ENCODE assay signal across 9 mouse cellular contexts in the genomic region with DNA sequence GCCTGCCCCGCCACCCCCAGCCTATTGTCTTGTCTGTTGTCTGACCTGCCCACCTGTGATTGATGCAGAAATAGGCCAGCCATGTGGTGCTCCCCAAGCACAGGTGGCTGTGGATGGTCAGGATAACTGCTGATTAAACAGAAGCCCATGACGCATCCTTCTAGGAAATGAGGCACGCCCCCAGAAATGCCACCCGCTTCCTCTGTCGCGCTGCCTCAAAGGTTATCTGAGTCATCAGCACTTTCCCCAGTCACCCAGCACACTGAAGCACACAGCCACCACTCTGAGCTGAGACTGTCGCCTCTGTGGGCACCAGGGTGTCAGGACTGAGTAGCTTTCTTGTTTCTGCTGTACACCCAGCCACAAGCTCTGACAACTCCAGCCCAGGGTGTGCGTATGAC. TPM values are rescaled to one million over a fixed set of nuclear protein-coding genes. Genes with fewer than 3 reads are reported as not detected.
DNase-seq lines count a peak whose midpoint lies in the region; ATAC-seq and TF ChIP-seq lines count a peak whose summit lies in the region.
"Had no signal": no experiment of that assay in that cellular context is flagged by ENCODE, and none has a peak within 500 bp of the region (broad histone marks: within the 10 kb centered on the region; RNA-seq: fewer than 3 reads in every experiment).

No protein-coding gene starts in this region.

- no peaks in the 10 kb centered on the region for H3K9me3 ChIP-seq in heart, embryonic 10.5 days
- H3K9me3 ChIP-seq in E14TG2a.4 (ENCODE audit: low read length), result no peaks in the 10 kb centered on the region
- H3K9me3 ChIP-seq in kidney, embryonic 14.5 days (ENCODE audit: control insufficient read depth, low read length), result no peaks in the 10 kb centered on the region
- no peaks in the 10 kb centered on the region for H3K9me3 ChIP-seq in lung, embryonic 14.5 days (ENCODE audit: low read depth, low read length)
- H3K9me3 ChIP-seq: limb, embryonic 13.5 days had no signal

- no peak overlapping the region for H3K9ac ChIP-seq in kidney, embryonic 14.5 days (ENCODE audit: low read depth, low read length)
- no peak overlapping the region for H3K9ac ChIP-seq in lung, embryonic 14.5 days
- H3K9ac ChIP-seq: limb, embryonic 13.5 days had no signal

- DNase-seq in heart, embryonic 10.5 days (ENCODE audit: low spot score), result peak; percentile 93
- DNase-seq in heart, postnatal 36 days, result no peak
- peak; percentile 71 for DNase-seq in cerebellum, adult 8-10 months
- DNase-seq in lung, embryonic 14.5 days, result peak; percentile 67
- DNase-seq in splenic B cell, adult 2 months (ENCODE audit: low read depth, low spot score), result peak; percentile 43
- DNase-seq in retina, postnatal 1 day, result no peak

- WGBS in heart, embryonic 10.5 days, result 23% methylated on average over 8 of the region's 8 CpGs
- 51% methylated on average over 8 of the region's 8 CpGs for WGBS in kidney, embryonic 14.5 days
- WGBS in lung, embryonic 14.5 days, result 51% methylated on average over 8 of the region's 8 CpGs

- TF ChIP-seq CTCF in E14TG2a.4 (conservative IDR thresholded peaks at IDR 0.05; ENCODE audit: low read length), result no peak
- TF ChIP-seq CTCF in lung, embryonic 14.5 days (IDR thresholded peaks at IDR 0.05; ENCODE audit: low read depth), result no peak

- no peaks in the 10 kb centered on the region for H3K36me3 ChIP-seq in heart, embryonic 10.5 days
- H3K36me3 ChIP-seq in E14TG2a.4 (ENCODE audit: insufficient read depth, low read length), result peaks cover 3% of the 10 kb centered on the region; the same call in 1 of the 2 replicates
- H3K36me3 ChIP-seq in kidney, embryonic 14.5 days (ENCODE audit: control insufficient read depth, insufficient read depth, low read length), result no peaks in the 10 kb centered on the region
- no peaks in the 10 kb centered on the region for H3K36me3 ChIP-seq in lung, embryonic 14.5 days (ENCODE audit: insufficient read depth)
- H3K36me3 ChIP-seq in splenic B cell, adult 2 months (ENCODE audit: control insufficient read depth, insufficient read depth, low read length, poor library complexity, severe bottlenecking), result no peaks in the 10 kb centered on the region
- H3K36me3 ChIP-seq: limb, embryonic 13.5 days had no signal

- H3K4me2 ChIP-seq in kidney, embryonic 14.5 days (replicated peaks; ENCODE audit: low read depth, low read length), result no peak overlapping the region
- H3K4me2 ChIP-seq in lung, embryonic 14.5 days, result 0 out of 2 replicates have a peak overlapping the region, but pooled peaks have one; percentile 21
- H3K4me2 ChIP-seq: limb, embryonic 13.5 days had no signal

- H3K4me1 ChIP-seq in heart, embryonic 10.5 days, result peaks cover 93% of the 10 kb centered on the region
- peaks cover 77% of the 10 kb centered on the region for H3K4me1 ChIP-seq in E14TG2a.4 (replicated peaks; ENCODE audit: low read depth, low read length)
- H3K4me1 ChIP-seq in kidney, embryonic 14.5 days (ENCODE audit: control insufficient read depth, insufficient read depth, low read length), result peaks cover 22% of the 10 kb centered on the region
- H3K4me1 ChIP-seq in lung, embryonic 14.5 days (ENCODE audit: insufficient read depth), result peaks cover 31% of the 10 kb centered on the region

- H3K27me3 ChIP-seq in heart, embryonic 10.5 days (ENCODE audit: insufficient read depth, poor library complexity, severe bottlenecking), result no peaks in the 10 kb centered on the region
- H3K27me3 ChIP-seq in E14TG2a.4 (ENCODE audit: insufficient read depth, low read length), result no peaks in the 10 kb centered on the region
- no peaks in the 10 kb centered on the region for H3K27me3 ChIP-seq in kidney, embryonic 14.5 days (ENCODE audit: control insufficient read depth, insufficient read depth, low read length)
- H3K27me3 ChIP-seq in lung, embryonic 14.5 days (ENCODE audit: insufficient read depth, low read length), result no peaks in the 10 kb centered on the region
- H3K27me3 ChIP-seq in splenic B cell, adult 2 months (ENCODE audit: control insufficient read depth, insufficient read depth, low read length, poor library complexity, severe bottlenecking), result no peaks in the 10 kb centered on the region
- H3K27me3 ChIP-seq: limb, embryonic 13.5 days had no signal

- peak overlapping the region; percentile 71 for H3K27ac ChIP-seq in heart, embryonic 10.5 days
- H3K27ac ChIP-seq in kidney, embryonic 14.5 days (ENCODE audit: low read depth, low read length), result no peak overlapping the region
- H3K27ac ChIP-seq in lung, embryonic 14.5 days (ENCODE audit: low read depth), result peak overlapping the region; percentile 52; the same call in 1 of the 2 replicates
- H3K27ac ChIP-seq: limb, embryonic 13.5 days had no signal

- H3K4me3 ChIP-seq in heart, embryonic 10.5 days, result no peak overlapping the region
- H3K4me3 ChIP-seq in E14TG2a.4 (replicated peaks; ENCODE audit: low read length), result peak overlapping the region; percentile 18; the same call in 1 of the 2 replicates
- no peak overlapping the region for H3K4me3 ChIP-seq in kidney, embryonic 14.5 days (ENCODE audit: low read length)
- H3K4me3 ChIP-seq in lung, embryonic 14.5 days (ENCODE audit: low read depth, low read length), result no peak overlapping the region
- H3K4me3 ChIP-seq: limb, embryonic 13.5 days had no signal

- intact Hi-C loops in heart, postnatal 36 days (cut with DNase I), result no loop called here

- peak; percentile 25; the same call in 1 of the 2 replicates for ATAC-seq in kidney, embryonic 14.5 days (ENCODE audit: low FRiP score, low TSS enrichment)
- ATAC-seq in lung, embryonic 14.5 days (ENCODE audit: insufficient read depth), result peak; percentile 22; the same call in 1 of the 2 replicates

RNA-seq across cellular contexts. Expression of gene Nek6, which starts 24.9 kb away (rescaled TPM):
- 74.7 and 90.1 TPM in 2 replicates for polyA plus RNA-seq in heart, embryonic 10.5 days (2016; fragmentation: Nextera tagmentation; extraction: Ambion mirVana)
- 1 to 10 TPM; 4.0 to 4.7 TPM for total RNA-seq in heart, postnatal 36 days (2021)
- polyA plus RNA-seq in kidney, embryonic 14.5 days (2014; fragmentation: Nextera tagmentation; extraction: Ambion mirVana), result 56.9 and 75.9 TPM in 2 replicates
- 129 and 134 TPM in 2 replicates for polyA plus RNA-seq in lung, embryonic 14.5 days (2014; fragmentation: Nextera tagmentation; extraction: Ambion mirVana)

Comparison
In these comparisons a context has a peak if more than half of its experiments do, and no peak if none do; other contexts are left out.
1. DNase-seq: peak in heart, embryonic 10.5 days (single experiment), cerebellum, adult 8-10 months (single experiment), lung, embryonic 14.5 days (single experiment) and splenic B cell, adult 2 months (single experiment); none in heart, postnatal 36 days (0 of 2) and retina, postnatal 1 day (single experiment).